Mouse (Mus musculus): Measurements from ENCODE around the gene Dot1l.
A peak's percentile ranks its signal among the peaks of the same experiment; 100 is the strongest.

The Dot1l gene

DNA sequence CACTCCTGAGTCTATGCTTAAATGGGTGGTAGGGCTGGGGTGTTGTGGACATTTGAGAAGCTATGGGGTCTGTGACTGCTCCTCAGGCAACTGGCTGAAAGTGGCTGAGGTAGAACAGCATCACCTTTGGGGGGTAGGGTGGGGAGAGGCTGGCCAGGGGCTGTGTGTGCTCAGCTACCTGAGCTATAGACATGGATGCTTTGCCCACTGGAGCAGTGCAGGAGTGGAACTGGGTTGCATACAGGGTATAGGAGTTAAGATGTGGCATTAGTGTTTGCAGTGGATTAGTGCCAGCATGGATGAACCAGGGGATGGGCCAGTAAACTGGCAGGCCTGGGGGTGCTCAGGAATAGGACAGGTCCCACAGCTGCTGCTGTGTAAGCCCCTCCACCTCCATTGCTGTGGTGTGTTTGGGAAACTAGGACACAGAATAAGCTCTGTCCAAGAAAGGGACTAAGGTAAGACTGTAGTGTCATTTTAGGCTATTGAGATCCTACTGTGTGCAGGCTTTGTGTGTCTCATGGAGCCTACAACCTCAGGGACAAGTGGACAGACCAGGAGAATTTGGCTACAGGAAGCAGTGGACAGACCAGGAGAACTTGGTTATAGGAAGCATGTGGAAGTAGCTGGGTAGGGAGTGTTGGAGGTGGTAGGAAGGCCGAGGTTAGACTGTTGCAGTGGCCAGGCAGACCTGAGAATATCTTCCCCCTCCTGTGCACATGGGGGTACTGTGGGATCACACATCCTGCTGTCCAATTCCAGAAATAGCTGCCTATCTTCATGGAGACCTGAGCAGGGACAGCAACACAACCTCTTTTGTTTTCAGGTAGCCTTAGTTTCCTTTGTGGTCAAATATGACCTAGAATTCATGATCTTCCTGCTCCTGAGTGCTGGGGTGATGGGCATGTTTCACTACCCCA is 74.6 kb downstream of the Dot1l start:
- DNase-seq (ENCODE audit: low read depth, low spot score): no peak

DNA sequence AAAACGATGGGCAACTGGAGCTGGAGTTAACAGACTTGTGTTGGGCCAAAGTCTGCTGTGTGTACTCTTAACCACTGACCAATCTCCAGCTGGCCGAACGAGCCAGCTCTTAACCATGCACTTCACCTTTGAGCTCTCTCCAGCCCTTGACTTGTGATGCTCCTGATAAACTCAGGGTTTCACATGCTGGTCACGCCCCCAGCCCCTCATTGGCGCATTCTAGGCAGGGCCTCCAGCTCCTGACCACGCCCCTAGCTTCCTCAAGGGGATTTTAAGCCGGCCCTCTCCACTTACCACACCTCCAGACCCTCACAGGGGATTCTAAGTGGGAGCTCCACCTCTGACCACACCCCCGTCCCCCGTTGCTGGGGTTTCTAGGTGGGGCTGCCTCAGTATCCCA is 76.1 kb downstream of the Dot1l start:
- DNase-seq (ENCODE audit: low read depth, low spot score): peak; percentile 50

DNA sequence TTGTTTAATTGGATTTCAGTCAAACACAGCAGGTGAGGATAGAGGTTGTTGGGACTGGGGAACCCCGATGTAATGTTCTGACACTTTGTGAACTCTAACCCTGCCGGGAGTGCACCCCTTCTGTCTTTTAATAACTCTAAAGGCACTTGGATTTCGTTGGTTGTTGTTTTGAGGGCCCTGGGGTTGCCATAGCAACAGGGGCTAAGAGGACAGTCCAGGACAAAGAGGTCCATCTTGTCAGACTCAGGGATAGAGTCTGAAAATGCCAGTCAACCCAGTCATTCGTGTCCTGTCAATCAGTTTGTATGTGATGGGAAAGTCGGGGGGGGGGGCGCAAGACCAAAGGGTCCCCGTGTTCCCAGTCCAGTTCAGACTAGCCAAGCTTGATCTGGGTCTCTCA is 77.8 kb downstream of the Dot1l start:
- no peak for DNase-seq (ENCODE audit: low read depth, low spot score)

DNA sequence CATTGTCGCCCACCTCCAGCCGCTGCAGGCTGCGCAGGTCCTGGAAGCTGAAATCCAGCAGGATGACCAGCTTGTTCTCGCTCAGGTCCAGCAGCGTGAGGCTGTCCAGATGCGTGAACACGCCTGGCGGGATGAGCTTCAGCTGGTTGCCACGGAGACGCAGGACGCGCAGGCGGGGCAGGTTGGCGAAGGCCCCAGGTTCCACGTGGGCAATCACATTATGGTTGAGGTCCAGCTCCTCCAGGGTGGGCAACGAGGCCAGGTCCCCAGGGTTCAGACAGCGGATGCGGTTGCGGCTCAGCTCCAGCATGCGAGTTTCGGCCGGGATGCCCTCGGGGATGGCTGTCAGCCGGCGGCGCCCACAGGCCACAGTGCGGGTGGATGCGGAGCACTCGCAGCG is 80.6 kb downstream of the Dot1l start:
- DNase-seq (ENCODE audit: low read depth, low spot score): no peak

GRCm38 (mm10) chr10:80836949-80837379 is 82.0 kb downstream of the Dot1l start:
- DNase-seq (ENCODE audit: low read depth, low spot score): no peak

DNA sequence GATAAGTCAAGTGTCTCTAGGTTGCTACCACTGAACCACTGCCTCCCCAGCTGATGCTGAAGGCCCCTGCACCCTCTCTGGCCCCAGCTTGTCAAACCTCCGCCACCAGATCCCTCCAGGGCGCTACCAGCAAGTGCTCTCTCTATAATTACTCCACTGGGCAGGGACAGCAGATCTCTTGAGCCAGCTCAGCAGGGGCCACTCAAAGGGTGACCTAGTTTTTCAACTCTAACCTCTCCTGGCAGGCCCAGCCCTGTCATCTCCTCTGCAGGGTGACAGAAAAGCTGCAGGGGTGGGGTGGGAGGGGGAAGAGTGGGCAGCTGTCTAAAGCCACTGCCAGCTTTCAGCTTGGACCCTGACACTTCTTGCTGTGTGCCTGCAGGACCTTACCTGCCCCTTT is 82.8 kb downstream of the Dot1l start:
- DNase-seq (ENCODE audit: low read depth, low spot score): no peak

GRCm38 (mm10) chr10:80838346-80838912 is 83.4 kb downstream of the Dot1l start:
- no peak for DNase-seq (ENCODE audit: low read depth, low spot score)

DNA sequence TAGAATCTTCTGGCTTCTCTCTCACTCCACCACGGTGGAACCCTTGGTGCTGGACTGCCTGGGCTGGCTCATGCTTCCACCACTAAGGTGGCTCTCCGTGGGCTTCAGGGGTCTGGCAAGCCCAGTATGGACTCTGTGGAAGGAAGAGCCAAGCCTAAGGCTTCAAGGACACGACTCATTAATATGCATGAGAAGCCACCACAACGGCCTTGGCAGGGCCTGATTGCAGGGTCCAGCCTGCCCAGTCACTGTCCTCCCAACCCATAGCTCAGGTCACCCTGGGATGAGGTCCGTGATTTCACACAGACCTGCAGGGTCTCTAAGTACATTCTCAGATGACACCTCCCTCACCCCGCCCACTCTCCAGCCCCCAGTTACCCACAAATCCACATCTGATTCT is 84.8 kb downstream of the Dot1l start:
- no peak for DNase-seq (ENCODE audit: low read depth, low spot score)

GRCm38 (mm10) chr10:80841685-80842084 is 86.7 kb downstream of the Dot1l start:
- no peak for DNase-seq (ENCODE audit: low read depth, low spot score)

GRCm38 (mm10) chr10:80842334-80842733 is 87.3 kb downstream of the Dot1l start:
- no peak for DNase-seq (ENCODE audit: low read depth, low spot score)

DNA sequence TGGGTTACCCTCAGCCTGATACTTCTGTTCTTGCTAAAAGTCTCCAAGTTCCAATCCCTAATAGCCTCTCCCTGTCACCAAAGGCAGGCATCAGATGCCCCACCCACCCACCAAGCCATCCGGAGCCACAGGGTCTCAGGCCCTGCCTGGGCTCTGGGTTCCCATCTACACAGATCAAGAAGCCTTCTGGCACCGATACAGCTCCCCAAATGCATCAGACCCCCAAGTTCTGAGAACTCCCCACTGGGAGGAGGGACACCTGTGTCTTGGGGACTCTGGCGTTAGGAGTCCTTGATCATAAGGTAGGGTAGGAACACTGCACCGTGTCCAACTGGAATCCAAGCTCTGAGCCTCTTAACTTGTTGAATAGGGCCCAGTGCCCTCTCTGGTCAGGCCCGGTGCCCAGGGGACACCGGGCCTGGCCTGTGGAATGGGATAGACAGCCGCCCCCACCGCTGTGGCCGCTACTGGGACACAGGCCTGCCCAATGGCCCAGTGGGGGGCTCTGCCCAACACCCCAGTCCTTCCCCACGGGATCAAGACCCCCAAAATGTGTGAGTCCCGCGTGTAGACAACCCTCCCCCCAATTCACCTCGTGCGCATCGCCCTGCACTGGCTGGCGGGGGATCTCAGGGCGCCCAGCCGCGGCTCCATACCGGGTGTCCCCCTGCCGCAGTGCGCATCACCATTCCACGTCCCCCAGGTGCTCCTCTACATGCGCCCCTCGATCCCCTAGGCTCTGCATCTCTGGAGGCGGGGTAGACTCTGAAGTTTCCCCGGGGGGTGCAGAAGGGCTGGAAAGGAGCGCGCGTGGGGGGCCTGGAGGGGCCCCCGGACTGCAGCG is 88.3 kb downstream of the Dot1l start:
- DNase-seq (ENCODE audit: low read depth, low spot score): no peak

DNA sequence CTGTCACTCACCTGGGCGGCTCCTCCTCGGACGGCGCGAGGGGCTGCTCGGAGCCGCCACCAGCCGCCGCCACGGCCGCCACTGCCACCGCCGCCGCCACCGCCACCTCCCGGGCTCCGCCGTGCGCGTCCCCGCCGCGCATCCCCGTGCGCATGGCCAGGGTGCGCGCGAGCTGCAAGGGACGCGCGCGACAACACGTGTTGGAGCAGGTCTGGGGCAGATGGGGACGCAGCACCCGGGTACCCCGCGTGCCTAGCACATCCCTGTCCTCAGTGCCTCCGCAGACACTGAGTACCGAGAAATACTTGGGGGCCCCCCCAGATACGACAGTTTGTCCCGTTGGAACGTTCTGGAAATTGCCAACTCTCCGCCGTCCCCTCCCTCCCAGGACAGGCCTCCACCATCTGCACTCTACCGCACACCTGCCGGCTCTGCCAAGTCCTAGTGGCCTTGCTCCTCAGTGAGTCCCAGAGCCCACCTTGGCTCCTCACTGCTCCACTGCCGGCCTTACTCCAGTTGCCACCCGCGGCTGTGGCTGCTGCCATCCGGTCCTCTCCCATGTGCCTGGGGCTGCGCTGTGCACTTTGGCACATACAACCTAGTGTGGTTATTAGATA is 89.0 kb downstream of the Dot1l start, which contains the start of gene Lingo3:
TSS of gene Lingo3 (minus strand) at position 109 of the 617 bp plus-strand sequence.
- no peak for DNase-seq (ENCODE audit: low read depth, low spot score)

All from CD4-positive helper T cell, adult 2 months (primary cell).